Mouse (Mus musculus) inflammation-experienced regulatory T-cells, adult 16 weeks (primary cell): ENCODE results near the gene Dlat. TPM values are rescaled to one million over a fixed set of nuclear protein-coding genes. Genes with fewer than 3 reads are reported as not detected.

Source experiments
- polyA plus RNA-seq: library from polyadenylated mRNA; unstranded; fragments of 100-300 nt; shearing (Covaris generic); gene quantifications from one replicate; pipeline ENCODE4 v1.2.1, GENCODE M21; 2017

Gene Dlat
- 48.1 TPM for polyA plus RNA-seq

GRCm38 (mm10) chr9:50659392-50660217, at the start of gene Dlat:
Gene Dlat, minus strand, starts transcription at chr9:50659780.

GRCm38 (mm10) chr9:50616766-50617603, 42.6 kb downstream of the Dlat start, which contains the start of the genes Pih1d2 and Nkapd1:
Gene Pih1d2, plus strand, starts transcription at chr9:50617321.
Gene Nkapd1, minus strand, starts transcription at chr9:50617464.

GRCm38 (mm10) chr9:50603189-50603997, 56.2 kb downstream of the Dlat start, which contains the start of the genes Sdhd and Timm8b:
Gene Sdhd, minus strand, starts transcription at chr9:50603812.
Gene Timm8b, plus strand, starts transcription at chr9:50603910.

Other genes starting within 250 kb of the Dlat start
- gene Plet1, start 165.3 kb downstream of the Dlat start, polyA plus RNA-seq = not detected
- gene Pts, start 131.1 kb downstream of the Dlat start, polyA plus RNA-seq = 154 TPM
- gene Il18, start 105.0 kb downstream of the Dlat start, polyA plus RNA-seq = 7.0 TPM
- gene Bco2, start 104.6 kb downstream of the Dlat start, polyA plus RNA-seq = 1.7 TPM
- gene Tex12, start 98.5 kb downstream of the Dlat start, polyA plus RNA-seq = not detected
- gene Sdhd, start 56.0 kb downstream of the Dlat start, polyA plus RNA-seq = 183 TPM
- gene Timm8b, start 55.9 kb downstream of the Dlat start, polyA plus RNA-seq = 95.1 TPM
- 0.40 TPM for gene Pih1d2, start 42.5 kb downstream of the Dlat start, polyA plus RNA-seq
- gene Nkapd1, start 42.3 kb downstream of the Dlat start, polyA plus RNA-seq = 19.4 TPM
- gene Dixdc1, start 79.7 kb upstream of the Dlat start, polyA plus RNA-seq = 0.33 TPM
- not detected for gene 2310030G06Rik, start 86.8 kb upstream of the Dlat start, polyA plus RNA-seq
- not detected for gene Cryab, start 91.5 kb upstream of the Dlat start, polyA plus RNA-seq
- not detected for gene Hspb2, start 92.6 kb upstream of the Dlat start, polyA plus RNA-seq
- gene Fdxacb1, start 108.5 kb upstream of the Dlat start, polyA plus RNA-seq = 9.5 TPM
- 10.9 TPM for gene Alg9, start 115.2 kb upstream of the Dlat start, polyA plus RNA-seq
- gene 1110032A03Rik, start 115.7 kb upstream of the Dlat start, polyA plus RNA-seq = 20.7 TPM
- gene Ppp2r1b, start 185.5 kb upstream of the Dlat start, polyA plus RNA-seq = 91.9 TPM